Mouse (Mus musculus) neural tube, embryonic 13.5 days (tissue): ENCODE measurements around the gene Ptgfrn. TPM values are rescaled to one million over a fixed set of nuclear protein-coding genes. Genes with fewer than 3 reads are reported as not detected.

ENCODE experiments used
- ATAC-seq: fragments of 200-750 bp; cut with Nextera tagmentation; 2 replicates; pipeline ENCODE4 v1.8.0; 2017; ENCODE audit warnings: low read depth, mild to moderate bottlenecking, moderate TSS enrichment, moderate library complexity
- H3K27ac ChIP-seq: fragments of 300-500 bp; sonication (generic); replicated peaks from 2 replicates; pipeline ENCODE4 v1.5.1; 2015; ENCODE audit warnings: moderate library complexity, mild to moderate bottlenecking, inconsistent platforms
- H3K27me3 ChIP-seq: fragments of 300-500 bp; sonication (generic); 2 replicates; pipeline ENCODE4 v1.6.1; 2015; ENCODE audit warnings: mild to moderate bottlenecking, inconsistent platforms
- H3K36me3 ChIP-seq: fragments of 300-500 bp; sonication (generic); 2 replicates; pipeline ENCODE4 v1.6.1; 2015; ENCODE audit warnings: mild to moderate bottlenecking, inconsistent platforms
- H3K4me1 ChIP-seq: fragments of 300-500 bp; sonication (generic); replicated peaks from 2 replicates; pipeline ENCODE4 v1.6.1; 2015; ENCODE audit warnings: inconsistent platforms
- H3K4me2 ChIP-seq: fragments of 300-500 bp; sonication (generic); 2 replicates; pipeline ENCODE4 v1.6.1; 2015; ENCODE audit warnings: inconsistent platforms, mild to moderate bottlenecking, moderate library complexity
- H3K4me3 ChIP-seq: fragments of 300-500 bp; sonication (generic); 2 replicates; pipeline ENCODE4 v1.5.1; 2015; ENCODE audit warnings: mild to moderate bottlenecking, inconsistent platforms
- H3K9ac ChIP-seq: fragments of 300-500 bp; sonication (generic); 2 replicates; pipeline ENCODE4 v1.6.1; 2015; ENCODE audit warnings: moderate library complexity, mild to moderate bottlenecking, inconsistent platforms
- H3K9me3 ChIP-seq: fragments of 300-500 bp; sonication (generic); 2 replicates; pipeline ENCODE4 v1.6.1; 2016; ENCODE audit warnings: inconsistent platforms
- WGBS: fragments of 180-500 bp; shearing (Covaris S2); methylation state at CpG from one replicate; pipeline ENCODE4 v1.1.7; 2015; 5-methylcytosine and 5-hydroxymethylcytosine counted together
- polyA plus RNA-seq: library from polyadenylated mRNA; unstranded; fragments of >200 nt; fragmentation: Nextera tagmentation; extraction: Ambion mirVana; gene quantifications from 2 replicates; pipeline ENCODE4 v1.2.1, GENCODE M21; 2015

The Ptgfrn gene
- polyA plus RNA-seq, 1 experiment from 2014 or later, result 3.5 TPM

DNA sequence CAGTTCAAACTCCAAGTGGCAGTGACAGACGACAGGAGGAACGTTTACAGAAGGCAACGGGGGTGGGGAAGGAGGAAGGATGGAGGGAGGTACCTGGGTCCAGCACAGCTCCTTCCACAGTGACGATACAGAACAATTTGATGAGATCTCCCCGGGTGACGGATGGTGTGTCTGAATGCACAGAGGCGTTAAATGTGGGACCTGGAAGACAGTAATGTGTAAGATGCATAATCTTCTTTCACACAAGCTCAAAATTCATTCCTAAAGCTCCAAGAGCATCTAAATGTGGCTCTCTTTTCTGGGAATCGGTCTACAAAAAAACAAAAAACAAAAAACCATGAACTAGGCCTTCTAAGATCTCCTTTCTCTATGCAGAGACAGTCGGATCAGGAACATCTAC is 60.1 kb downstream of the Ptgfrn start:
- Histone ChIP-seq H3K36me3 (0 out of 2 replicates have a peak, but pooled peaks cover 13% of the 10 kb centered on the region), H3K27me3 (no peaks in the 10 kb centered on the region), H3K4me1 (peaks cover 16% of the 10 kb centered on the region), H3K9ac (no peak overlapping the region), H3K4me3 (no peak overlapping the region), H3K9me3 (no peaks in the 10 kb centered on the region), H3K4me2 (no peak overlapping the region), H3K27ac (no peak overlapping the region)
- ATAC-seq, result no peak
- WGBS, result 81% methylated on average over 9 of the region's 9 CpGs

DNA sequence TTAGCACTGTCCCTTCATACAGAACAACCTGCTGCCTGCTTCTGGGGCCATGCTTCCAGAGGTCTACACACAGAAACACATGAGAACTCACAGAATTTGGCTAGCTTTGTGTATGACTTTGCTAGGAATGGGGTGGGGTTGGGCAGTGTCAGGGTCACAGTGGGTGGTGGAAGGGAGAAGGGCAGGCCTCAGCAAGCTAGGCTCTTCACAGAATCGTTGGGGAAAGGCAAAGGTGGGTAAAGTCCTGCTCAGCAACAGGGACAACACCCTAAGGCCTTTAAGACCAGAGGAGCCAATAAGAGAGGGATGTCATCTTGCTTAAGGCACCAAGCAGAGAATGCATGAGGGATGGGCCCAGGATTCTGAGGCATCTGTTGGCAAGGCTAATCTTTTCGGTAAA is 61.3 kb downstream of the Ptgfrn start:
- Histone ChIP-seq H3K4me2 (no peak overlapping the region), H3K36me3 (0 out of 2 replicates have a peak, but pooled peaks cover 9% of the 10 kb centered on the region), H3K4me1 (peaks cover 16% of the 10 kb centered on the region), H3K4me3 (no peak overlapping the region), H3K9me3 (no peaks in the 10 kb centered on the region), H3K27me3 (no peaks in the 10 kb centered on the region), H3K27ac (peak overlapping the region; percentile 33; the same call in 1 of the 2 replicates), H3K9ac (no peak overlapping the region)
- WGBS, result 76% methylated on average over 2 of the region's 2 CpGs
- no peak for ATAC-seq

DNA sequence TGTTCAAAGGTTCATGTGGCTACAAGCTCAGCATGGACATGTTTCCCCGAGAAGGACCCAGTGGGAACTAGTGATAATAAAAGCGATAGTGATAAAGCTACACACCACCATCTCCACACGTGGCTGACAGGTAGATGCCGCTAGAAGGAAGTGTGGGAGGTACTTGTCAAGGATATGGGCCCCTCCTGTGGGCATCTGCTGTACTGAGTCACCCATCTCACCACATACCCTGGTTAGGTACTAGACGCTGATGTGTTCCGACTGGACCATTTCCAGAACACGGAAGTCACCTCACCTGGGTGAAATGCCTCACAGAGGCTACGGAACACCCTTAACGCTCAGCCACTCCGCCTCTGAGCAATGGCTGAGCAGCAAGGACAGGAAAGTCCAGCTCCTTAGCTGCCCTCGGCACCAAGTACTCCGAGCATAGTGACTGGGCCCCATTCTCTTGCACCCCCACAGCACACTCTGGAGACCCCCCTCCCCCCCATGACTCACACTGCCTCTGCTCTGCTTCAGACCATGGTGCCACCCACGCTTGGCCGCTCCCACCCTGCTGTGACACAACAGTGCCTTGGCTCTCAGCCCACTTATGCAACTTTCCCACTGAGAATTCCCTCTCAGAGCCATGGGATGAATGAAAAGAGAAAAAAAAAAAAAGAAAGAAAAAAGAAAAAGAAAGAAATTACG is 62.3 kb downstream of the Ptgfrn start:
- H3K4me3 ChIP-seq, result no peak overlapping the region
- 0 out of 2 replicates have a peak, but pooled peaks have one; percentile 37 for ATAC-seq
- H3K27me3 ChIP-seq, result no peaks in the 10 kb centered on the region
- no peaks in the 10 kb centered on the region for H3K9me3 ChIP-seq
- peaks cover 9% of the 10 kb centered on the region; the same call in 1 of the 2 replicates for H3K36me3 ChIP-seq
- no peak overlapping the region for H3K4me2 ChIP-seq
- H3K27ac ChIP-seq, result no peak overlapping the region
- peaks cover 16% of the 10 kb centered on the region for H3K4me1 ChIP-seq
- no peak overlapping the region for H3K9ac ChIP-seq
- WGBS, result 75% methylated on average over 15 of the region's 15 CpGs

DNA sequence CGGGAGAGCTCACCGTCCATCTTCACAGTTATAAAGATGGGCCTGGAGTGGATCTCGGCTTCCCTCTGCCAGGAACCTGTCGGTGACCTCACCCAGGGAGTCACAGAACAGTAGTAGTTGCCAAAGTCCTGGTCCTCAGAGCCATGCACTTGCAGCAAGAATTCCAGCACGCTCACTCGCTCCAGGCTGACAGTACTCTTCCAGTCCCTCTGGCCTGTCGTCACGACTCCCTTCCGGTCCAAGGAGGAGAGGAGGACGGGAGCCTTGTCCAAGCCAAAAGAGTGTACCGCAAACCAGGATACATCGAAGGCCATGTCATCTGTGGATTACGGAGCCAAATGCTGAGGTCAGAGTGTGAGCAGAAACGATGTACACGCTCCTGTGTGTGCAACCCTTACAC is 64.6 kb downstream of the Ptgfrn start:
- Histone ChIP-seq H3K36me3 (peaks cover 12% of the 10 kb centered on the region; the same call in 1 of the 2 replicates), H3K4me2 (no peak overlapping the region), H3K9me3 (no peaks in the 10 kb centered on the region), H3K27ac (no peak overlapping the region), H3K4me1 (peaks cover 26% of the 10 kb centered on the region), H3K27me3 (no peaks in the 10 kb centered on the region), H3K4me3 (no peak overlapping the region), H3K9ac (no peak overlapping the region)
- no peak for ATAC-seq
- 96% methylated on average over 15 of the region's 15 CpGs for WGBS

DNA sequence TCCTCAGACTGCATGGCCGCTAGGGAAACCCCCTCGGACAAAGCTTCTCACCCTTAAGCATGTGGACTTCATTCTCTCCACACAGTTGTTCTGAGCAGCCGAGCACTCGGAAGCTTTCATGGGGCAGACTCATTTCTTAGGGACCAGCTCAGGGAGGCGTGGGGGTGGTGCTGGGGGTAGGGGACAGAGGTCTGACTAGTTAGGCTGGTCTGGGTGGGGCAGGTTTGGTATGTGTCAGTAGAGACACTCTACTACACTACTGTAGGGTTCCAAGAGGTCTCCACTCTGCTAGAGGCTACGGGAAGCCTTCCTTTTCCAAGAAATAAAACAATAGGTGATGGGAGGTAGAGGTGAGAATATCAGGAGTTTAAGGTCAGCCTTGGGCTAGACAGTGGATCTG is 65.4 kb downstream of the Ptgfrn start:
- no peak overlapping the region for H3K4me2 ChIP-seq
- no peak for ATAC-seq
- WGBS, result 86% methylated on average over 6 of the region's 6 CpGs

DNA sequence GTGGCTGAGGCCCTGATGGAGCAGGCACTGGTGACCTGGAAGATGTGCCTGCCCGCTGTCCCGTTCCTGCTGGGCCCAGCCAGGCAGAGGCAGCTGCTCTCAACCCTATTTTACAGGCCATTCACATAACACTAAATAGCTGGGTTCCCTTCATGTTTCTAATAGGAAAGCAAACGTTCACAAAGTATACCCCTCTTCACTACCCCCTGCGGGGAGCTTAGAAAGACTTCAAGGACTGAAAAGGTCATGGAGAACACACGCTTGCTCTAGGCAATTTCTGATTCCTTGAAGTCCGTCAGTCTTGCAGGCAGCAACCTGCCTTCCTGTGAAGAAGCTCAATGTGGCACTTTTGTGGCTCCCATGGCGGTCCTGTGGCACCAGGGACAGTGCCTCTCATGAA is 68.1 kb downstream of the Ptgfrn start:
- H3K4me1 ChIP-seq, result peaks cover 10% of the 10 kb centered on the region
- peaks cover 3% of the 10 kb centered on the region; the same call in 1 of the 2 replicates for H3K36me3 ChIP-seq
- H3K27ac ChIP-seq, result no peak overlapping the region
- H3K9ac ChIP-seq, result no peak overlapping the region
- WGBS, result 66% methylated on average over 7 of the region's 7 CpGs
- H3K4me2 ChIP-seq, result no peak overlapping the region
- ATAC-seq, result no peak
- no peaks in the 10 kb centered on the region for H3K9me3 ChIP-seq
- H3K4me3 ChIP-seq, result no peak overlapping the region
- H3K27me3 ChIP-seq, result no peaks in the 10 kb centered on the region

More for the DNA sequence above, 65.4 kb downstream of the Ptgfrn start:
- peaks cover 26% of the 10 kb centered on the region for H3K4me1 ChIP-seq
- H3K27ac ChIP-seq, result no peak overlapping the region
- no peaks in the 10 kb centered on the region for H3K9me3 ChIP-seq
- H3K9ac ChIP-seq, result no peak overlapping the region
- peaks cover 12% of the 10 kb centered on the region; the same call in 1 of the 2 replicates for H3K36me3 ChIP-seq
- H3K27me3 ChIP-seq, result no peaks in the 10 kb centered on the region
- no peak overlapping the region for H3K4me3 ChIP-seq

DNA sequence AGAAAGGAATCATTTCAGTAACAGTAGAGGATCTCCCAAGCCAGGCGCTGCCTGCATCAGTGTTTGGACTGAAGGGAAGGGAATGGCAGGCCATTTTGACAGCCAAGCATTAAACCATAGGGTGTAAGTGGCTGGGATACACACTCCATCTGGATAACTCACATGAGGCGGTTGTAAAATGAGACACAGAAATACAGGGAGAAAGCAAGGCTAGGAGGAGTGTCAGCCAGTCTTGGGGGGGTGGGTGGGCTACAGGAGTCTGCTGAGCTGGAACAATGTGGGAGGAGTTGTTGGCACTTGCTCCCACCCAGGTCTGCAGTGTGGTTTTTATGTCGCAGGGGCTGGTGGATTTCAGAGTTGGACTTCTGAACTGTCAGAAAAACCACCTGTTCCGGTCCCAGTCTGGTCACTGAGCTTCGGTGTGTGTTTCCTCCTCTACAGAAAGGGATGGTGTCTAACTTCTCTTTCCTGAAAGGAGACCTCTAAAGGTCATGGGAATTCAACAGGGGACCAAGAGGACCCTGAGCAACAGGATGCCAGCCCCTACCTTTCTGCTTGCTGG is 72.0 kb downstream of the Ptgfrn start:
- Histone ChIP-seq H3K9ac (no peak overlapping the region), H3K4me3 (no peak overlapping the region), H3K9me3 (no peaks in the 10 kb centered on the region), H3K27me3 (no peaks in the 10 kb centered on the region), H3K4me1 (peaks cover 10% of the 10 kb centered on the region), H3K36me3 (peaks cover 3% of the 10 kb centered on the region; the same call in 1 of the 2 replicates), H3K4me2 (no peak overlapping the region), H3K27ac (no peak overlapping the region)
- 83% methylated on average over 5 of the region's 5 CpGs for WGBS
- ATAC-seq, result no peak

DNA sequence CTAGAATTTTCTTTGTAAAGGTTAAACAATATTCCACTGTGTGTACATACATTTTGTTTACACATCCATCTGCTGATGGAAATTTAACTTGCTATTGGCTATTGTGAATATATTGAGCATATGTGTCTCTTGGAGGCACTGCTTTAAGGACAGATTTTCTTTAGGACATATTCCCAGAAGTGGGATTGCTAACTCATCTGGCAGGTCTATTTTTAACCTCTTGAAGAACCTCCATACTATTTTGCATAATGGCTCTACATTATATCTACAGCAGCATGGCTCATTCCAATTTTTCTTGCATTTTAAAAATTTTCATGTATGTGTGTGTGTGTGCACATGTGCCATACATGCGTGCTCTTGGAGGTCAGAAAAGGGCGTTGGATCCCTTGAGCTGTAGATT is 74.1 kb downstream of the Ptgfrn start:
- Histone ChIP-seq H3K27me3 (no peaks in the 10 kb centered on the region), H3K9me3 (no peaks in the 10 kb centered on the region), H3K4me1 (no peaks in the 10 kb centered on the region), H3K27ac (no peak overlapping the region), H3K4me3 (no peak overlapping the region), H3K4me2 (no peak overlapping the region), H3K9ac (no peak overlapping the region), H3K36me3 (no peaks in the 10 kb centered on the region)
- ATAC-seq, result no peak
- 97% methylated on average over 2 of the region's 2 CpGs for WGBS

DNA sequence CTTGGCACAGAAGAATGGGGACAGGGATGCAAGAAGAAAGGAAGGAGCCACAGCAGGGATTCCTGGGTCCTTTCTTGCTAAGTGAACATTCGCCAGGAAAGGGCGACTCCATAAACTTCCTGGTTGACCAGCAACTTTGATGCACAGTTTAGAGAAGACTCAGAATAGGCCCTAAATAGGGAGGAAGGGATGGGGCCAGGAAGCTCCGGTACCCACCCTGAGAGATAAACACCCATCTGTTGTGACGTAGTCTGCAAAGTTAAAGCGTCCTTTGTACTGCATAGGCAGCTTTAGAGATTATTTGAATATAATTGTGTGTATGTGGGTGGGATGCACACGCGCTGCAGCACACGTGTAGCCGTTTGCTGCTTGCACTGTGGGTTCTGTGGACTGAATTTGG is 75.6 kb downstream of the Ptgfrn start:
- no peaks in the 10 kb centered on the region for H3K9me3 ChIP-seq
- no peaks in the 10 kb centered on the region for H3K27me3 ChIP-seq
- H3K4me1 ChIP-seq, result no peaks in the 10 kb centered on the region
- ATAC-seq, result no peak
- WGBS, result 88% methylated on average over 9 of the region's 9 CpGs
- no peak overlapping the region for H3K4me3 ChIP-seq
- no peak overlapping the region for H3K27ac ChIP-seq
- H3K4me2 ChIP-seq, result no peak overlapping the region
- no peaks in the 10 kb centered on the region for H3K36me3 ChIP-seq
- no peak overlapping the region for H3K9ac ChIP-seq

DNA sequence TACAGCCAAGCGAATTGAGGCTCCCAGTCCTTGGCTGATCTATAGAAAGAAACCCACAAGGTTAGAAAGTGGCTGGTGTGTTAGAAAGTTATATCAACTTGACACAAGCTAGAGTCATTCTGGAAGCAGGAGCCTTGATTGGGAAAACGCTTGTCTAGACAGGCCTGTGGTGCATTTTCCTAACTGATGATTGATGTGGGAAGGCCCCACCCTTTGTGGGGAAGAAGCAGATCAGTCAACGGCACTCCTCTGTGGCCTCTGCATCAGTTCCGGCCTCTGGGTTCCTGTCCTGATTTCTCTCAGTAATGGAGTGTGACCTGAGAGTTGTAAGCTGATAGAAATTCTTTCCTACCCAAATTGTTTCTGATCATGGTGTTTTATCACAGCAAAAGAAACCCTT is 76.4 kb downstream of the Ptgfrn start:
- Histone ChIP-seq H3K9me3 (no peaks in the 10 kb centered on the region), H3K9ac (no peak overlapping the region), H3K4me2 (no peak overlapping the region), H3K27ac (no peak overlapping the region), H3K4me1 (no peaks in the 10 kb centered on the region), H3K36me3 (no peaks in the 10 kb centered on the region), H3K4me3 (no peak overlapping the region), H3K27me3 (no peaks in the 10 kb centered on the region)
- WGBS, result 59% methylated on average over 4 of the region's 4 CpGs
- no peak for ATAC-seq

DNA sequence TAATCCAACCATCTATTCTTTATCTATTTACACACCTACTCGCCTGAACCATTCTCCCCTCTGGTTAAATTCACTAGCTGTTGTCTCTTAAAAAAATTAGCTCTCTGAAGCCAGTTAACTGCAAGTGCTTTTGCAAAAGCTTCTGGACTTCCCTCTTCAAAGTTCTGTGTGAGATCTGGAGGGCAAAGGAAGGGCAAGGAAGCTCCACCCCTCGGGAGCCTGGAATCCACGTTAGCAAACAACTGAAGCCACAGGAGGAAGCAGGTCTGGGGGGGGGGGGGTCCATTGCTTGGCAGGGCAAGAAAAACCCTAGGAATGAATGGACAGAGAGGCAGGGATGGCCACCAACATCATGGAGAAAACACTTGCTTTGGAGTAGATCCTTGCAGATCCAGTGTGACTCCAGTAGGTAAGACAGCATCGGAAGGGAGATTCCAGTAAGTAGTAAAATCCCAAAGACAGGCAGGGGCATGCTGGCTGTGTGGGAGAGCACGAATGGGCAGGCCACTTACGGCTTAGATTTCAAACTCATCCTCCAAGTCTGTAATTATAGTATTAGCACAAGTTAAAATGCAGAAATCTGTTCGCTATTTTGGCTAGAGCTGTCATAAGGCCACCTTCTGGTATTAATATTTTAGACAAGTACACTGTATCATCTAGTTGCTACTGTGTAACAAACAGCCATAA is 78.5 kb downstream of the Ptgfrn start:
- Histone ChIP-seq H3K9ac (no peak overlapping the region), H3K27ac (no peak overlapping the region), H3K36me3 (no peaks in the 10 kb centered on the region), H3K4me2 (no peak overlapping the region), H3K9me3 (no peaks in the 10 kb centered on the region), H3K4me3 (no peak overlapping the region), H3K4me1 (no peaks in the 10 kb centered on the region), H3K27me3 (no peaks in the 10 kb centered on the region)
- WGBS, result 68% methylated on average over 7 of the region's 7 CpGs
- ATAC-seq, result no peak

DNA sequence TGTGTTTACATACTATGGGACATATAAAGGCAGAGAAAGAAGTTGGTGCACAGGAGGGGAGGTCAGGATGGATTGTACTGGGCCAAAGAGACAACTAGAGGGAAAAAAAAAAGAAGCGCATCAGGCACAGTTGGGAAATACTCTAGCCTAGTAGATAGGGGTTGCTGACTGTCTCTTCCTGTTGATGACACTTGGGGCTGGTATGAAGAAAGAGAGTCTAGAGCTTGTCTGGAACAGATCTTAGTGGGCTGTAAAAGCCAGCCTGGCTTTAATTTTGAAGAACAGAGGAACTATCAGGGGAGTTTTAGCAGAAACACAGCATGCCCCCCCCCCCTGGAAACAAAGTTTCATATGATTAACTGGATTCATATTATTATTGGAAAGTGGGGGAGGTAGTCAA is 79.4 kb downstream of the Ptgfrn start:
- WGBS, result 93% methylated on average over 1 of the region's 1 CpGs

More for the DNA sequence above, 79.4 kb downstream of the Ptgfrn start:
- H3K36me3 ChIP-seq, result no peaks in the 10 kb centered on the region
- no peak overlapping the region for H3K4me3 ChIP-seq
- no peaks in the 10 kb centered on the region for H3K4me1 ChIP-seq
- no peak for ATAC-seq
- no peak overlapping the region for H3K9ac ChIP-seq
- H3K27ac ChIP-seq, result no peak overlapping the region
- no peak overlapping the region for H3K4me2 ChIP-seq
- no peaks in the 10 kb centered on the region for H3K9me3 ChIP-seq
- no peaks in the 10 kb centered on the region for H3K27me3 ChIP-seq
